Mouse (Mus musculus): ENCODE measurements around the gene Strn3. TPM values are rescaled to one million over a fixed set of nuclear protein-coding genes. Genes with fewer than 3 reads are reported as not detected.
A peak's percentile ranks its signal among the peaks of the same experiment; 100 is the strongest.

Gene Strn3
- polyA plus RNA-seq, 1 experiment from 2014 or later: 40.8 TPM

GRCm38 (mm10) chr12:51636689-51637470 lies 54.8 kb downstream of the Strn3 start:
- no peaks in the 10 kb centered on the region for H3K27me3 ChIP-seq (ENCODE audit: poor library complexity, severe bottlenecking)
- DNase-seq (ENCODE audit: extremely low spot score, low spot score): no peak
- H3K4me1 ChIP-seq: no peaks in the 10 kb centered on the region
- no peak overlapping the region for H3K4me3 ChIP-seq
- H3K27ac ChIP-seq: no peak overlapping the region
- H3K9me3 ChIP-seq: no peaks in the 10 kb centered on the region
- peaks cover 23% of the 10 kb centered on the region for H3K36me3 ChIP-seq (replicated peaks)
- 91% methylated on average over 2 of the region's 2 CpGs for WGBS

DNA sequence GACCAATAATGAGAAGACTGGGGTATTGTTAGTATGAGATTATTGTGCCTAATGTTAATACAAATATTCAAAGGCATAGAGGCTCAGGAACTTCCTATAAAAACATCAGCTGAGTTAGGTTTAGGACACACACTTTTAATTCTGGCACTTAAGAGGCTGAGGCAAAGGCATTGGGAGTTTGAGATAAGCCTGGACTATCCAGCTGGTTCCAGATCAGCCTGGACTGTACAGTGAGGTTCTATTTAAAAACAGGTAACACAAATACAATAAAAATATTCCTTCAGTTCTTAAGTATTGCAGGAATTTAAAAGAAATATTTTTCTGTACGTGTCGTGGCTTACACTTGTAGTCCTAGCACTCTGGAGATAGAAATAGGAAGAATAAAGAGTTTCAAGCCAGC lies 55.4 kb downstream of the Strn3 start:
- H3K27ac ChIP-seq: no peak overlapping the region
- no peaks in the 10 kb centered on the region for H3K4me1 ChIP-seq
- WGBS: 96% methylated on average over 2 of the region's 2 CpGs
- no peak overlapping the region for H3K4me3 ChIP-seq
- no peaks in the 10 kb centered on the region for H3K27me3 ChIP-seq (ENCODE audit: poor library complexity, severe bottlenecking)
- H3K9me3 ChIP-seq: no peaks in the 10 kb centered on the region
- no peak for DNase-seq (ENCODE audit: extremely low spot score, low spot score)
- peaks cover 18% of the 10 kb centered on the region for H3K36me3 ChIP-seq (replicated peaks)

GRCm38 (mm10) chr12:51633481-51633880 lies 58.2 kb downstream of the Strn3 start:
- Histone ChIP-seq H3K4me1 (no peaks in the 10 kb centered on the region), H3K27me3 (ENCODE audit: poor library complexity, severe bottlenecking) (no peaks in the 10 kb centered on the region), H3K4me3 (no peak overlapping the region), H3K27ac (no peak overlapping the region), H3K9me3 (no peaks in the 10 kb centered on the region), H3K36me3 (replicated peaks) (peaks cover 11% of the 10 kb centered on the region)
- WGBS: 73% methylated on average over 4 of the region's 4 CpGs
- DNase-seq (ENCODE audit: extremely low spot score, low spot score): no peak

DNA sequence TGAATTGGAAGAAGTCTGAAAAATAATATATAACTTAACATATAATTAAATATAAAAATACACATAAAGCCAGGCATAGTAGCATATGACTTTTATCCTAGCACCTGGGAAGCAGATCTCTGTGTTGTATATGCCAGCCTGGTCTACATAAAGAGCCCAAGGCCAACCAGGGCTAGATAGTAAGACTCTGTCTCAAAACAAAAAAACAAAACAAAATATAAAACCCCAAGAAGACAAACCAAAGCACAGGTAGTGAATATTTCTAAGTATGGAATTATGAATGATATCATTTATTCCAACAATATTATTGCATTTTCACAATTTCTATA lies 68.4 kb downstream of the Strn3 start:
- Histone ChIP-seq H3K4me3 (no peak overlapping the region), H3K36me3 (replicated peaks) (peaks cover 70% of the 10 kb centered on the region), H3K27ac (no peak overlapping the region), H3K9me3 (no peaks in the 10 kb centered on the region), H3K4me1 (no peaks in the 10 kb centered on the region), H3K27me3 (ENCODE audit: poor library complexity, severe bottlenecking) (no peaks in the 10 kb centered on the region)
- no peak for DNase-seq (ENCODE audit: extremely low spot score, low spot score)

- H3K27ac ChIP-seq: no peak overlapping the region
- DNase-seq (ENCODE audit: extremely low spot score, low spot score): no peak
- H3K9me3 ChIP-seq: no peaks in the 10 kb centered on the region
- H3K4me1 ChIP-seq: no peaks in the 10 kb centered on the region
- H3K4me3 ChIP-seq: no peak overlapping the region
- H3K27me3 ChIP-seq (ENCODE audit: poor library complexity, severe bottlenecking): no peaks in the 10 kb centered on the region
- 88% methylated on average over 5 of the region's 5 CpGs for WGBS
- peaks cover 75% of the 10 kb centered on the region for H3K36me3 ChIP-seq (replicated peaks)
Measured at GRCm38 (mm10) chr12:51622670-51623365, 68.9 kb downstream of the Strn3 start.

GRCm38 (mm10) chr12:51621161-51621560 lies 70.5 kb downstream of the Strn3 start:
- H3K27ac ChIP-seq: no peak overlapping the region
- peaks cover 79% of the 10 kb centered on the region for H3K36me3 ChIP-seq (replicated peaks)
- no peaks in the 10 kb centered on the region for H3K4me1 ChIP-seq
- H3K9me3 ChIP-seq: no peaks in the 10 kb centered on the region
- no peak overlapping the region for H3K4me3 ChIP-seq
- DNase-seq (ENCODE audit: extremely low spot score, low spot score): no peak
- WGBS: 95% methylated on average over 5 of the region's 5 CpGs
- H3K27me3 ChIP-seq (ENCODE audit: poor library complexity, severe bottlenecking): no peaks in the 10 kb centered on the region

DNA sequence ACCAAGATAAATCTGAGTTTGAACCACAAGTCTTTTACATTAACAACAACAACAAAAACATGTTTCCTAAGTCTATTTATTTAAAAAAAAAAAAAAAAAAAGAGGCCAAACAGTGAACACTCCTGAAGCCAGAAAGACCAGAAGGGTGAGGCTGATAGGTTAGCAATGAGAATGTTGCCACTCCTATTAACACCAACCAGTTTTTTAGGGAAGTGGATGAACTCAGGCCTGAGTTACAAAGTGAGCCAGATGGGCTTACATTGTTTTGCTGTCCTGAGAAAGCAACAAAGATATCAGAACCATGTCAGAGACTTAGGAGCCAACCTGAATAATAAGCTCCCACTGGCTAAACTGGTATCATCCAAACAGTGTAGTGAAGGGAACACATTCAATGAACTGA lies 71.1 kb downstream of the Strn3 start:
- Histone ChIP-seq H3K4me3 (no peak overlapping the region), H3K36me3 (replicated peaks) (peaks cover 78% of the 10 kb centered on the region), H3K9me3 (no peaks in the 10 kb centered on the region), H3K27me3 (ENCODE audit: poor library complexity, severe bottlenecking) (no peaks in the 10 kb centered on the region), H3K27ac (no peak overlapping the region), H3K4me1 (no peaks in the 10 kb centered on the region)
- no peak for DNase-seq (ENCODE audit: extremely low spot score, low spot score)

GRCm38 (mm10) chr12:51612361-51612760 lies 79.3 kb downstream of the Strn3 start:
- Histone ChIP-seq H3K9me3 (no peaks in the 10 kb centered on the region), H3K27me3 (ENCODE audit: poor library complexity, severe bottlenecking) (no peaks in the 10 kb centered on the region), H3K27ac (no peak overlapping the region), H3K36me3 (replicated peaks) (peaks cover 93% of the 10 kb centered on the region), H3K4me3 (no peak overlapping the region), H3K4me1 (no peaks in the 10 kb centered on the region)
- WGBS: 75% methylated on average over 5 of the region's 5 CpGs
- DNase-seq (ENCODE audit: extremely low spot score, low spot score): no peak

GRCm38 (mm10) chr12:51606138-51606537 lies 85.6 kb downstream of the Strn3 start:
- no peak for DNase-seq (ENCODE audit: extremely low spot score, low spot score)
- no peak overlapping the region for H3K27ac ChIP-seq
- peaks cover 66% of the 10 kb centered on the region for H3K36me3 ChIP-seq (replicated peaks)
- no peaks in the 10 kb centered on the region for H3K4me1 ChIP-seq
- H3K27me3 ChIP-seq (ENCODE audit: poor library complexity, severe bottlenecking): no peaks in the 10 kb centered on the region
- 87% methylated on average over 4 of the region's 4 CpGs for WGBS
- H3K4me3 ChIP-seq: no peak overlapping the region
- no peaks in the 10 kb centered on the region for H3K9me3 ChIP-seq

GRCm38 (mm10) chr12:51603306-51603705 lies 88.4 kb downstream of the Strn3 start:
- Histone ChIP-seq H3K36me3 (replicated peaks) (peaks cover 40% of the 10 kb centered on the region), H3K4me3 (no peak overlapping the region), H3K27me3 (ENCODE audit: poor library complexity, severe bottlenecking) (no peaks in the 10 kb centered on the region), H3K27ac (no peak overlapping the region), H3K4me1 (no peaks in the 10 kb centered on the region), H3K9me3 (no peaks in the 10 kb centered on the region)
- 97% methylated on average over 10 of the region's 10 CpGs for WGBS
- no peak for DNase-seq (ENCODE audit: extremely low spot score, low spot score)

GRCm38 (mm10) chr12:51594030-51594470 lies 97.6 kb downstream of the Strn3 start:
- 2% methylated on average over 18 of the region's 18 CpGs for WGBS
- peaks cover 63% of the 10 kb centered on the region for H3K27me3 ChIP-seq (ENCODE audit: poor library complexity, severe bottlenecking)
- H3K27ac ChIP-seq: 0 out of 2 replicates have a peak overlapping the region, but pooled peaks have one; percentile 77
- H3K4me3 ChIP-seq: peak overlapping the region; percentile 67
- no peak for DNase-seq (ENCODE audit: extremely low spot score, low spot score)
- H3K9me3 ChIP-seq: no peaks in the 10 kb centered on the region
- peaks cover 28% of the 10 kb centered on the region for H3K4me1 ChIP-seq
- H3K36me3 ChIP-seq (replicated peaks): no peaks in the 10 kb centered on the region

DNA sequence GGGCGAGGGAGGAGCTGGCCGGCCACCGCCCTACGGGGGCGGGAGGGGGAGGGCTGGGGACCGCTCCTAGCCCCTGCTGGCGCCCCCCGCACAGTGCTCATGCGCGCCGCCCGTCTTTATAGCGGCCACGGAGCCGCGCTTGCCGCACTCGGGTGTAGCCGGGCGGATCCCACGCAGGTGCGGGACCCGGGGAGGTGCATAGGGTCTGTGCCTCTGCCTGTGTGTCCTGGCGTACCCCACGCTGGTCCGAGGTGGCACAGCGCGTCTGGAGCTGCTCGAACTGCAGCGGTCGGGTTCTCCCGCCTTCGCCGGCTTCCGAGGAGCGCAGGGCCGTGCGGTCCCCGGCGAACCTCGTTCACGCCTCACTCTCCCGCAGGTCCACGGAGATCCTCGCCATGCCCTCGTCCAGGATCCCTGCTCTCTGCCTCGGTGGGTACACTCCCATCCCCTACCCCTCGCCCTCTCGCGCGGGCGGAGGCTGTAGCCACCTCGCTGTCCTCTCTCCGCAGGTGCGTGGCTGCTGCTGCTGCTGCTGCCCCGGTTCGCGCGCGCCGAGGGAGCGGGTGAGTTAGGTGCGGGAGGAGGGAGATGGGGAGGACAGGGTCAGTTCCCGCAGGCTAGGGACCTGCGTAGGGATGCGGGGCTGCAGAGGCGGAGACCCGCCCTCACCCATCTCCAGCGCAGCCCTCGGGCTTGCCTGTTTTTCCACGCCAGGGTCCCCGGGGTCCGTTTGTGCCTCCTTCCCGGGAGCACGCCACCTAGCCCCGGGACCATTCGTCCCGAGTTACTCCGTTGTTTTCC lies 98.3 kb downstream of the Strn3 start, which contains the start of gene Coch:
Coch (plus strand) TSS at position 113 of the 801 bp plus-strand sequence.
- H3K9me3 ChIP-seq: no peaks in the 10 kb centered on the region
- peaks cover 28% of the 10 kb centered on the region for H3K4me1 ChIP-seq
- peak within 1 kb of the TSS; percentile 67 for H3K4me3 ChIP-seq
- under 1% methylated on average over 74 of the region's 79 CpGs for WGBS
- H3K27ac ChIP-seq: peak within 1 kb of the TSS; percentile 77
- peaks cover 63% of the 10 kb centered on the region for H3K27me3 ChIP-seq (ENCODE audit: poor library complexity, severe bottlenecking)
- DNase-seq (ENCODE audit: extremely low spot score, low spot score): peak; percentile 57
- no peaks in the 10 kb centered on the region for H3K36me3 ChIP-seq (replicated peaks)

DNA sequence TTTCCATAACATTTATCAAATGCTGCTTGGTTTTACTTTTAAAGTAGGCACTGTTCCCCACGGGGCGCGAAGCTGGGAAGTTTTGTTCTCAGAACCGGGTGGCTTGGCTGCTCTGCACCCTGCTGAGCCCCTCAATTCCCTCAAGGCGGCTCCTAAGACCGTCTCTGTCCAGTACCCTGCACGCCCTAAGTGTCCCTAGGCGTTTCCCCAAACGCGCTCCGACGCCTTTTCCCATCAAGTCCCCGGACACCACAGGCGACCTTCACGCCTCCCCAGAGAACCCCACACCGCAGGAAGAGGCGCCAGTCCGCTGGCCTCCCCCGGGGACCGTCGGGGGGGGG lies 98.8 kb downstream of the Strn3 start:
- Histone ChIP-seq H3K27ac (peak overlapping the region; percentile 77), H3K36me3 (replicated peaks) (no peaks in the 10 kb centered on the region), H3K4me1 (peaks cover 28% of the 10 kb centered on the region), H3K9me3 (no peaks in the 10 kb centered on the region), H3K4me3 (peak overlapping the region; percentile 67), H3K27me3 (ENCODE audit: poor library complexity, severe bottlenecking) (peaks cover 63% of the 10 kb centered on the region)
- DNase-seq (ENCODE audit: extremely low spot score, low spot score): no peak
- WGBS: 2% methylated on average over 21 of the region's 21 CpGs

Data from forebrain, embryonic 10.5 days (tissue).